Mouse (Mus musculus) adrenal gland (tissue): ENCODE data around the gene Lao1.
"Not testable (repeated sequence)": the region's sequence is repeated elsewhere in the genome, so short reads cannot be mapped to it uniquely, and the experiment has no call there.

ENCODE experiments used
- intact Hi-C: fragments of 180-260 bp; cut with DNase I; formaldehyde crosslinking; loops from one replicate; pipeline ENCODE4 v1.15.1; 2025
- long read RNA-seq, 2 experiments: library from polyadenylated mRNA; unstranded; transcript quantifications; one replicate each; pipeline ENCODE4 v2.0.0; 2020; ENCODE audit warnings: borderline replicate concordance in 1 of 2; ENCODE audit not compliant: insufficient replicate concordance in 1 of 2

Gene Lao1
- long read RNA-seq, experiment 1, result 0 reads
- long read RNA-seq, experiment 2, result 0 reads

DNA sequence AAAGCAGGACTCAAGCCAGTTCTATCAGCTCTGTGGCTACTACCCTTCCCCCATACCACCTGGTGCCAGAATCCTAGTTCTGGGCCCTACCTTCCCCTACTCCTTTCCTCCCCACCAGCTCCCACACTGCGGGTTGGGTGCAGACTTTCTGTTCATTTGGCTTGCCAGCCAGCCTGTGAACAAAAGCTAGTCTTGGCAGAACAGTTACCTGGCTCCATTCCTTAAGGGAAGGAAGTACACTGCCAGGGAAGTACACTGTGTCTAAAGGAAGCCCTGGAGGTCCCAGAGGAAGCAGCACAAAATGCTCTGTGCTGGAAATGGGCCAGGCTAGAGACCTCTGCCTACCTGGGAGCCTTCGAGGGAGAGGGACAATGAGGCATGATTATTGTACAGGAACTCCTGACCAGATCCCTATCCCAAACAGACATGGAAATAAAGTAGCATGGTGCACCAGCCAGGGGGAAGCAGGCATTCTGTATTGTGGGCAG, at the start of gene Lao1:
TSS of gene Lao1 (plus strand) at position 438 of the 488 bp plus-strand sequence.
- intact Hi-C loops, result no loop called here

DNA sequence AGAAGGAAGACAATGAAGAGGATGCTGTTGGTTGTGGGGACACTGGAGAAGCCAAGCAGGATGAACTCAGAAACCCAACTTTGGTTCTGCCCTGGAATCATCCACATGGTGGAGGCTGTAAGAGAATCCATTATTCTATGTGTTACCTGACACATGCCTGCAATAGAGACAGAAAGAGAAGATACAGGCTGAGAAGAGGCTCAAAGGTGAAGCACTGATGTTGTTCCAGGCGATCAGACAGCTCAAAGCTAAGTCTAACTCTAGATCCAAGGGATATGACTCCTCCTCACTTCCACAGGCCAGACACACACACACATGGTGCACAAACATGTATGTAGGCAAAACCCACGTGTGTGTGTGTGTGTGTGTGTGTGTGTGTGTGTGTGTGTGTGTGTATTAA, 44.0 kb upstream of the Lao1 start, which contains the start of gene Olfr1329:
TSS of gene Olfr1329 (minus strand) at position 101 of the 400 bp plus-strand sequence.
- intact Hi-C loops, result not testable (repeated sequence)

DNA sequence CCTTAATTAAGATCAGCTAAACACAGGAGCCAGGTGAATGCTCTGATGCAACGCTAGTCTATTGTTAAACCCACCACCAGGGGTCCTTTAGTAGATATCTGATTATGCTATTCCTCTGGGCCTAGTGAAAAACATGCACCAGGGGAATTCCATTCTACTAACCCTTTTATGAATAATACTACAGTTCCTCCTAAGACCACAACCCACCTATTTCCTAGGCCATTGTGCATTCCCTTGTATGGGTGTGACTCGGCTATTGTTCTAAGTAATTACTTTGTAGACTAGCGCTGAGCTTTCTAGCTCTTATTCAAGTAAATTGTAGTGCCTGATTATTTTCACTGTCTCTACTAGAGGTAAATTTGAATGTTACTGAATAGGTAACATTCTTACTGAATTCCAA, 30.1 kb upstream of the Lao1 start:
- intact Hi-C loops, result not testable (repeated sequence)

DNA sequence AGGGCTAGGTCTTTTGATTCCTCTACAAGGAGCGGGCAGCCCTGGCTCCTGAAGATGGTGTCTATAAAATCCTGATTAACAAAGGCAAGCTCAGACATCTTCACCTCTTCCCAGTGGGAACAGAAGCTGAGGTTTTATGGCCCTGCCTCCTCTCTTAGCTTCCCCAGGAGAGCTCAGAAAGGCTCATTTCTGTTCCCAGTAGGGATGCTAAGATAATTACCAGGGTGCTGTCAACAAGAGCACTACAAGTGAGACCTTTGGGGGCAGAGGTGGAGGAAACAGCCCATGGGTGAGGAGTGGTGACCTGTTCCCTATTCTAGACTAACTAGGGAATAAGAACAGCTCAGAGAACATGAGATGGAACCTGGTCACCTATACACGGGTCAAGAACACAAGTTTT, 22.9 kb upstream of the Lao1 start, which contains the start of gene Olfr1328:
TSS of gene Olfr1328 (minus strand) at position 101 of the 400 bp plus-strand sequence.
- intact Hi-C loops, result no loop called here

DNA sequence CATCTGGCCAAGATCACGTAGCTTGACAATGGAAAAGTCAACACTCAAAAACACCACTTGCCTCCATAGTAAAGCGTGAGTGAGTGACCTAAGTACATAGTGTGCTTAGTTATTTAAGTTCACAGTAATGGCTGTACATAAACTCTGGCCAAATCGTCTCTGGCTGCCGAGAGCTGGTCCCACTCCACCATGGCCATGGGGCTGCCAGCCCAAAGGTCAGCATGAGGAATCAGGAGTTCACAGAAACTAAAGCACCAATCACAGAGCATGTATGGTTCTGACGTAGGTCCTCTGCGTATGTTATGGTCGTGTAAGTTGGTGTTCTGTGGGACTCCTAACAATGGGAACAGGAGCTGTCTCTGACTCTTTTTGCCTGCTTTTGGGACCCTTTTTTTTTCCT, 2.6 kb upstream of the Lao1 start:
- intact Hi-C loops, result no loop called here

DNA sequence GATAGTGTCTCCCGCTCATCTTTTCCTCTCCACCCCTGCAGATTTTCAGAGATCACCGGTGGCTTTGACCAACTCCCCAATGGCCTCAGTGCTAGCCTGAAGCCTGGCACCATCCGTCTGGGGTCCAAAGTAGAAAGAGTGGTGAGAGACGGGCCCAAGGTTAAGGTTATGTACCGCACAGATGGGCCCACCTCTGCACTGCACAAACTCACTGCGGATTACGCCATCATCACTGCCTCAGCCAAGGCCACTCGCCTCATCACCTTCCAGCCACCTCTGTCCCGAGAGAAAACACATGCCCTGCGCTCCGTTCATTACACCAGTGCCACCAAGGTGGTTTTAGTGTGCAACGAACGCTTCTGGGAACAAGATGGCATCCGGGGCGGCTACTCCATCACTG, 6.3 kb downstream of the Lao1 start:
- intact Hi-C loops, result no loop called here

DNA sequence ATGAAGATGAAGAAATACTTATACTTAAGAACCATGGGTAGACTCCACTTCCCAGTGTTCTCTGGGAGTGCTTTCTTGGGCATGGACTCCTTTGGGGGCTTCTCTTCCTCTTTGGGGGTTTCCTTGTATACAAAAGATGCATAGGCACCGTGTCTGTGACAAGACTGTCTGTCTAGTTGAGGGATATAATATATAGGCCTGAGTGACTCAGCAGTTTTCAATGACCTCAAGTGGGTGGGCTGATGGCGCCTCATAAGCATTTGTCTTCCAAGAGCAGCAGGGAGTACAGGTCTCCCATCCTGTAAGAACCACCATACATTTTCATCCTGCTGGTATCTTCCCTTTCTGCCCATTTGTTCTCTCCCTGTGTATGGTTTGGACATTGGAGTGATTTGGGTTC, 11.9 kb downstream of the Lao1 start:
- intact Hi-C loops, result no loop called here

DNA sequence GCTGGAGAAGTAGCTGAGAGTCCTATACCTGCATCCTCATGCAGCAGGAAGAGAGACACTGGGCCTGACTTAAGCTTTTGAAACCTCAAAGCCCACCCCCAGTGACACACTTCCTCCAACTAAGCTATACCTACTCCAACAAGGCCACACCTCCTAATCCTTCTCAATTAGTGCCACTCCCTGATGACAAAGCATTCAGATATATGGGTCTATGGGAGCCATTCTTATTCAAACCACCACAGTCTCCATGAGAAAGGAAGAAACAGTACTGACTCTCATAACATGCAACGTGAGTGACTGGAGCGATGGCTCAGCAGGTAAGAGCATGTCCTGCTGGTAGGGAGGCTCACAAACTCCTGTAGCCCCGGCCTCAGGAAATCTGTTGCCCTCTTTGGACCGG, 23.9 kb downstream of the Lao1 start:
- intact Hi-C loops, result loop anchor here (5.0 kb wide), 1 partner anchor 338 kb away; no protein-coding TSS in a partner anchor

DNA sequence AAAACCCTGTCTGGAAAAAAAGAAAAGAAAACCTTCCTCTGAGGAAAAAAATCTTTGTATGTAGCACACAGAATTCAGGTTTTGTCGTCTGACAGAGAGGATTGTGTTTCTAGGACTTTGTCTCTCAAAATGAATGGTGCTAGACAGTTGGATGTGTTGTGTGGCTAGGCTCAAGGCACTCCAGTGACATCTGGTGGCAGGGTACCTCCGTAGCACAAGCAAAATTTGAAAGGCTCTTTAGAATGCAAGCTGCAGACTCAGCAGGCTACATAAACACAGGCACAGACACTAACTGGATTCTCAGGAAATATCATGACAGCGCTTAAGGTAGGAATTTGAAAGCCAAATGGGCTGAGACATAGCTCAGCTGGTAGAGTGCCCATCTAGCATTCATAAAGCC, 27.2 kb downstream of the Lao1 start:
- intact Hi-C loops, result loop anchor here (5.0 kb wide), 1 partner anchor 341 kb away; no protein-coding TSS in a partner anchor

DNA sequence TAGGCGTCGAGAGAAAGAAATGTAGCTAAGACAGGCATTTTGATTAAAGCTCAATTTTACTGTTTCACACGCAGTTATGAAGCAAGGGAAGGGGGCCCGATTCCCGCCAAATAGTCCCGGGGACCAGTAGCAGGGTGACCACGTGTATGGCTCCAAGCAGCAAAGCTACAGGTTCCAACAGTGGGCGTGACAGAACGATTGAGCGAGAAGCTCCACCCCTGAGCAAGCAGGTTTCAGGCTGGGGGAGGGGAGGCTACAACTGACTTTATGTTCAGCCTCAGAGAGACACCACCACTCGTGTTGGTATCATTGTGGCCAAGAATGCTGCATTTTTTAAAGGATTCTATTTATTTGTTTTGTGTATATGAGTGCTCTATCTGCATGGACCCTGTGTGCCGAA, 28.0 kb downstream of the Lao1 start:
- intact Hi-C loops, result loop anchor here (5.0 kb wide), 1 partner anchor 342 kb away; no protein-coding TSS in a partner anchor

DNA sequence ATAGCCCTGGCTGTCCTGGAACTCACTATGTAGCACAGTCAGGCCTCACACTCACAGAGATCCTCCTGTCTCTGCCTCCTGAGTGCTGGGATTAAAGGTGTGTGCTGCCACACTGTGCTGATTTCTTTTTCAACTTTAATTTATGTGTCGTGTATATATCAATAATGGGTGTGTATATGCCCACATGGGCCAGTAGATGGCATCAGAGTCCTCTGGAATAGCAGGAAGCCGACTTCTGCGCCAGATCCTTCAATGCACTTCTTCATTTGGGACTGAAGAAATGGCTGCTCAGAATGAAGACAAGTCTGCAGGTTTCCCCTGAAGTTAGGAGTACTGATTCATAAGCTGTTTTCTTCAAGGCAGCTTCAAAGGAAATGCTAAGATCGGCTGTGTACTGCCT, 30.4 kb downstream of the Lao1 start:
- intact Hi-C loops, result no loop called here

DNA sequence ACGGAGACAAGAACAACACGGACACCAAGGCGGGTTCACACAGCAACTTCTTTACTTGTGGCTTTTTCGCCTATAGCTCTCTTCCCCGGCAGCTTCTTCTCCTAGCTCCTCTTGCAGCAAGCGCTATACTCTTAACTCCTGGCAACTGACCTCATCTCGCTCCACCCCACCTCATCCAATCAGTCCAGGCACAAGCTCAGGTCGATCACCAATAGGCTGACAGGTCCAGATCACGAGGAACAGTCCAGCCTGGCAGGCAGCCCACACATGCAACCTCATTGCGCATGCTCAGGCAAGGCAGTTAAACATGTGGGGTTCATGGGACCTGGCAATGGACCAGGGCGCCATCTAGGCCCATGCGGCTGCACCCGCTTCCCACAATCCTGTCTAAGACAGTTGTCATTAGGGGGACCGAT, 35.8 kb downstream of the Lao1 start:
- intact Hi-C loops, result no loop called here

DNA sequence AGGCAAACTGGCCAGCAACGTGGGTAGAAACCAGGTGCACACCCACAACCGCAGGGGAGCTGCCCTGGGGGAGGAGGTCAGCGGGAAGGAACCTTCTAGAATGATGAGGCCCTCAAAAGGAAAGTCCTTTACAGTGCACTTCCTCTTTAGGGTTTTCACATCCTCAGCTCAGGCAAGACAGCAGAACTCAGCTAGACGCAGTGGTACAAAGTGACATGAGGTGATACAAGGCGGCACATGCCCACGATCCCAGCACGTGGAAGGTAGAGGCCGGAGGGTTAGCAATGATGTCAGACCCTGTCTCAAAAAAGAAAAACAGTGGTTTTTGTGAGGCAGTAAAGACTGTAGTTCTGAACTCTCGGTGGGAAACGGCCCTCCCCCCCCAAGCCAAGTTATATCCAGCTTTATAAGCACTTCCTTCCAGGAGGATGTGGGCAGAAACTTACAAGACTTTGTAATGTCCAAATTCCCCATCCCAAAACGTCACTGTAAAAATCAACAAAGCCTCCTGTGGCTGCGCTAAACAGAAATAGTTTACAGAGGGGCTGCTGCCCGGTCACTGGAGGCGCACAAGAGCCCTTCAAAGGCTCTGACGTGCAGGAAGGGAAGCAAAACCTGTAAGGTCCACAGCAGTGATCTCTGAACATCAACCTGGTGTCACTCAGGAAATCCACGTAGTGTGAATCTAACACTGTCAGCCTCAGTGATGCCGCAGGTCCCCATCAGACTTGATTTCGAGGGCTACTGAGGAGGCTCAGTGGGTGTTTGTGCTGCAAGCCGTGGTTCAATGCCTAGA, 38.5 kb downstream of the Lao1 start:
- intact Hi-C loops, result no loop called here

DNA sequence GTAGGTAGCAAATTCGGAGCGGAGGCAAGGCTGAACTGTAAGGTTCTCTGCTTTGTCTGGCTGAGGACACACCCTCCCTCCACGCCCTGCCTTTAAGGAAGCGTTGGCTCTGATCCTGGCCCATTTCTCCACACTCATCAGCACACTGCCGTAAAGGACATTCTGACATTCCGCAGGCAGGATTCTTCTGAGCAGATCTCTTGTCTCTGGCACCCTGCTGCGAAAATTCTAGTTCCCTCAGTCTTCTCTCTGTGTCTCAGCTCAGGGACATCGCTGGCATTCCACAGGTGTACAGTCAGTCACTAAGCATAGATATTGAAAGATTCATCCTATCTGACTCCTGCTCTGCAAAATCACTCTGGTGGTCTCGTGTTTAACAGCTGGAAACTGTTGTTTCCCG, 40.3 kb downstream of the Lao1 start:
- intact Hi-C loops, result no loop called here

DNA sequence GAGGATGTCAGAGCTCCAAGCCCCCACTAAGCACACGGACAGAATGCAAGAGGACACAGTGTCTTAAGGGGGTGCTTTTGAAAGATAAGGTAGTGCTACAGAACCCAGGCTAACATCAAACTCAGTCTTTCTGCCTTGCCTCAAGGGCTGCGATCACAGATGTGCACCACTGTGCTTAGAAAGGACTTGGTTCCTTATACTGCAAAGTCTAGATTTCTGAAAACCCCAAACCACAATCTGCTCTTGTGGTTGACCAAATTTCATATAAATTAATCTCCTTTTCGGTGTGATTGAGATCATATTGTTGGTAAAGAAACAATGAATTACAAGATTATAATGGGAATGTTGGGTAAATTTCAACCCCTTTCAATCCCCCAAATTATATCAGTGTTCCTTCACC, 41.1 kb downstream of the Lao1 start:
- intact Hi-C loops, result no loop called here

DNA sequence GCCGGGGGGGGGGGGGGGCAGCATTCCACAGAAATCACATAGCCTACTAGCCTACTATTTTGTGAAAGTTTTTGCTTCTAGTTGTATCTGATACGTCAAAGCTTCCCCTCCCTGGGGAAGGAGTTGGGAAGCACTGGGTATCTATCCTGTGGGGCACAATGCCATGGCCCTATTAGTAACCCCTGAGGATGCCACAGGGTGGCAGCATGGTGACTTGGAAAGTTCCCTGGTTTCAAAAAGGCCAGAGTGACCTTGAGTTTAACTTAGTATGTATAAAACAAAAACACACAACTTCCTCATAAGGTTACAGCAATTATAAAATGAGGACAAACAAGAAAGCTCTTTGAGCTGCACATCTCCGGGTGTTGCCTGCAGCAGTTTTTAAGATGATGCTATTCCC, 42.8 kb downstream of the Lao1 start:
- intact Hi-C loops, result no loop called here

DNA sequence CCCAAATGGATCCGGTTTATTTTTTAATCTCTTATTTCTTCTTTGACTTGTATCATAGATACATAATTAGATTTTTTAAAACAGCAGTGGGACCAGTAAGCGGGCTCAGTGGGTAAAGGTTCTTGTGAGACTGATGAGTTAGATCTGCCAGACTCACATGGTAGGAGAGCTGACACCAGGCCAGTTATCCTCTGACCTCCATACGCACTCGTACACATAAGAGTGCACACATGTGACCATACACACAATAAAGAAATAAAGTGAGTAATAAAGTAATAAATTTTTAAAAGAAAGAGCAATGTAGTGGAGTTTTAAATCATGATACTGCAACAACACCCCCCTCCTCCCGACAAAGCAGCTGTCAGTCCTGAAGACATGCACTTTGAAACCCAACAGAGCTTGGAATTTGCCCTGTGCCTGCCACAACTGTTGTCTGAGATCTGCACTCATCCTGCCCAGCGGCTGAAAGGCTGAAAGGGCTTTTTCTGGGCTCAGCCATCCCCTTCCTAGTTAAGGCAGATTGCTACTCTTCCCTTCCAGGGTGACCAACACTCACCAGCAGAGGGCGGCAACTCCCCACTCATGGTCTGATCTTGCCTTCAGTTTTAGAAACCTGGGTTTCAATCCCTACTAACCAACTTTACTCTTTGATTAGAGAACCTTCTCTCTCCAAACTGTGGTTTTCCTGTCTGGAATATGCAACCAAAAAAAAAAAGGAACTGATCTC, 43.4 kb downstream of the Lao1 start:
- intact Hi-C loops, result loop anchor here (1.0 to 5.0 kb wide), 3 partner anchors 138 to 203 kb away; no protein-coding TSS in a partner anchor

DNA sequence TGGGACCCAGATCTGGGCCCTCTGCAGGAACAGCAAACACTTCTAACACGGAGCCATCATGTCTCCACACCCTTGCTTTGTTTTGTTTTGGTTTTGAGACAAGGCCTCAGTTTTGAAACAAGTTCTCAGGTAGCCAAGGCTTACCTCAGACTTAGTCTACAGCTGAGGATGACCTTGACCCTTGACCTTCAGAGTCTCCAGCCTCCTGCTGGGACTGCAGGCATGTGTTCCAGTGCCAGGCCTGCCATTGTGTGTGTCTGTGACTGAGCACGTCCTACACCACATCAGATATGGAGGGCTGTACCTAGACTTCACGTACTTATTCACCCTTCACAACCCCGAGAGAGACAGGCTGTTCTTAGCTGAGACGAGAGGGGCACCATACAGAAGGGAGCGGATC, 46.2 kb downstream of the Lao1 start:
- intact Hi-C loops, result loop anchor here (5.0 kb wide), 2 partner anchors 135 to 200 kb away; no protein-coding TSS in a partner anchor

DNA sequence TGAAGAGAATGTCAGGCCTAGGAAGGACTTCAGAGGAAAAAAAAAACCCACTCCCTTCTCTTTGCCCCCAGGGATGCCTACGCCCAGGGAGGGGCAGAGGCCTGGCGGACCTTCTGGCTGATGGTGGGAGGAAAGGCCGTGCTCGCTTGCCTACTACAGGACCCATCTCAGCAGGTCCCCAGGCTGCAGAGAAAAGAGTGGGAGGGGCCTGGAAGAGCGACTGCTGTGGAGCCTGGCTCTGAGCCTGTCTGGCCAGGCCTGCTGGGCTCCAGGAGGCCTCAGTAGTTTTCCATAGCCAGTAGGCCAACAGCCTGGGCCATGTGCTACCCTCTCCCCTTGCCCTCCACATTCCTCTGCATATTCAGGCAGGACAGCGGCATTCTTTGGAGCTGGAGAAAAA, 47.1 kb downstream of the Lao1 start:
- intact Hi-C loops, result loop anchor here (5.0 kb wide), 2 partner anchors 134 to 199 kb away; no protein-coding TSS in a partner anchor

DNA sequence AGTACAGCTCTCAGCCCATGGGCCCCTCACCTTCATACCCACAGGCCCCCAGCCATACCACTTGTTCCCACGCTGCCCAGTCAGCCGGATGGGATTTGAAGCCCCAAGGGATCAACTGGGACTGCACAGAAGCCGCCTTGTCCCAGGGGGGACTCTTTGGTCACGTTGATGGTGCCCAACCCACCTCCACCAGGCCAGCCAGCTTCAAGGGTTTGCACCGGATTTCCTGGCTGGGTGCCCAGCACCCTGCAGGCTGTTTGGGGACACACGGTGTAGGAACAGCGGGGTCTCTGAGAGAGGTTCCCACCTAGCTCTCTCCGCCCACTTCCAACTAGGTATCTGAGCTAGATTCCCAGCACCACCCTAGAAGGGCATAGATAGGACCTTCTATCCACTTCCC, 48.4 kb downstream of the Lao1 start:
- intact Hi-C loops, result loop anchor here (5.0 kb wide), 2 partner anchors 132 to 197 kb away; no protein-coding TSS in a partner anchor

DNA sequence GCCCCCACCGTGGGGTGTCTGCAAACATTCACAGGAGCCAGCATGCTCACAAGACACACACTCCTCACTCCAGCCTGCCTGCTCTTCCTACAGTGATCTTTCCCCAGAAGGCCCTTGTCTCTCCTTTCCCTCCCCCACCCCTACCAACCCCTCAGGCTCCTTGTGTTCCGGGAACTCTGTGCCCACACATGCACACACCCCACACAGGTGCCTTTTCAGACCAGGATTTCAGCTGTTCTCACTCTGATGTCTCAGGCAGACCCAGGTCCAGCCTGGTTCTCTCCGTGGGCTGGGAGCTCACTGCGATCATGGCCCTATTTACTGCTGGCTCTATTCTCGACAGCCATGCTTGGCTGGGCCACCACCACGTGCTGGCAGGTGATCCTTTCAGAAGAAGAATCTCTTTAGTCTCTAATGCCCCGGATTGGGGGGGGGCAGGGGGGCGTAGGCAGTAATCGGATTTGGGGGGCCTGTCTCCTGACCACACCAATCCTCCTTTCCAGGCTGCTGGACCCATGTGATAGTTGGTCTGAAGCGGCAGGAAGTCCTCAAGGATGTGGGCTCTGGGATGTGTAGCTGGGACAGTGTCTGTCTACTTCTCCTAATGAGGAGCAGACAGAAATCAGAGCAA, 49.8 kb downstream of the Lao1 start:
- intact Hi-C loops, result no loop called here
